Mouse (Mus musculus): Measurements from ENCODE around the gene Coq2.

DNA sequence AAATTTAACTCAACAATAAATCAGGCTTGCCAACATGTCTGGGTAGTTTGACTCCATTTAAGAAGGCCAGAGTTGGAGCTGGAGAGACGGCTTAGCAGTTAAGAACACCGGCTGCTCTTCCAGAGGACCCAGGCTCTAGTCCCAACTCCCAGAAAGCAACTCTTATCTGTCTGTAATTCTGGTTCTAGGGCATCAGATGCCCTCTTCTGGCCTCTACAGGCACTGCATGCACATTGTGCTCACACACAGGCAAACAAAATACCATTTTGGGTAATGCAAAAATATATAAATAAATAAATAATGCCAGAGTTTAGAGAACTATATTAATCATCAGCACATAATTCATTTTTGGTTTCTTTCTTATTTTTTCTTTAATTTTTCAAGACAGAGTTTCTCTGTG is 29.3 kb upstream of the Coq2 start:
- TF ChIP-seq POLR2A (IDR thresholded peaks at IDR 0.05; ENCODE audit: low read depth, low read length) (no peak), CTCF (IDR thresholded peaks at IDR 0.05; ENCODE audit: extremely low read depth, insufficient read length, insufficient replicate concordance, low read depth, low read length) (no peak)
